Mouse (Mus musculus): ENCODE data around the gene 3110018I06Rik. TPM values are rescaled to one million over a fixed set of nuclear protein-coding genes. Genes with fewer than 3 reads are reported as not detected.

The 3110018I06Rik gene
- total RNA-seq (2023), result not detected

GRCm38 (mm10) chr12:107488371-107488770 lies at the start of gene 3110018I06Rik:
3110018I06Rik (plus strand) TSS chr12:107488632.

